Mouse (Mus musculus): Measurements from ENCODE around the gene Gm10142. TPM values are rescaled to one million over a fixed set of nuclear protein-coding genes. Genes with fewer than 3 reads are reported as not detected.
"Not testable (repeated sequence)": the region's sequence is repeated elsewhere in the genome, so short reads cannot be mapped to it uniquely, and the experiment has no call there.

Gene Gm10142
- total RNA-seq (2015) (not detected in 2 replicates), total RNA-seq (2017) (not detected in 2 replicates)

DNA sequence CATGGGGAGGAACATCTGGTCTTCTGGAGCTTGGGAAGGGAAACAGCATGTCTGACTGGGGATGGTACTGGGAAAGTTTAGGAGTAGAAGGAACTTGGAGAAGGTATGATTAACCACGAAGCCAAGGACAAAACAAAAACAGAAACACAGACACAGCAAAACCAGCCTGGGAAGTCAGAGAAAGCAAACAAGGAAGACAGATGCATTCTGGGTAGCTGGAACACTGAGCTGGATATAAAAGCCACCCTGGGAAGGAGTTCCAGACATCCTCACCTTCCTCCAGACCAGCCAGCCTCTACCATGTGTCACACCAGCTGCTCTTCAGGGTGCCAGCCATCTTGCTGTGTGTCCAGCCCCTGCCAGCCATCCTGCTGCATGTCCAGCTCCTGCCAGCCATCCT lies at the start of gene Gm10142:
TSS of gene Gm10142 (plus strand) at position 301 of the 400 bp plus-strand sequence.
- no peak for ATAC-seq (ENCODE audit: poor library complexity, severe bottlenecking)

DNA sequence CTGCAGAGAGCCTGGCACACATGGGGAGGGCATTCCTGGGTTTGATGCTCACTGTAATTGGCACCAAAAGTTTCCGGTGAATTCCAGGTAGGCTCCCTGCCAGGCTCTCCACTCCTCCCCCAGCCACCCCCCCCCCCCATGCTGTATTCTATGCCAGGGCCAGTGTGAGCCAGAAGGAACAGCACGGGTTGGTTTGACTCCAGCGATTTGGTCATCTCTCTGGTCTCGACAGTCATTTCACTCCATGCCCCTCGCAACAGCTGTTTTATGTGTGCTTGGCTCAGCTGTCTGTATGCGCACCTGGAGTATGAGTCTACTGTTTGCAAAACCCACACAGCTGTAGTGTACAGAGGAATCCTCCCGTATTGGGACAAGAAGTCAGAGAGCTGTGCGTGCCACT lies 49.3 kb upstream of the Gm10142 start:
- no peak for ATAC-seq (ENCODE audit: poor library complexity, severe bottlenecking)

DNA sequence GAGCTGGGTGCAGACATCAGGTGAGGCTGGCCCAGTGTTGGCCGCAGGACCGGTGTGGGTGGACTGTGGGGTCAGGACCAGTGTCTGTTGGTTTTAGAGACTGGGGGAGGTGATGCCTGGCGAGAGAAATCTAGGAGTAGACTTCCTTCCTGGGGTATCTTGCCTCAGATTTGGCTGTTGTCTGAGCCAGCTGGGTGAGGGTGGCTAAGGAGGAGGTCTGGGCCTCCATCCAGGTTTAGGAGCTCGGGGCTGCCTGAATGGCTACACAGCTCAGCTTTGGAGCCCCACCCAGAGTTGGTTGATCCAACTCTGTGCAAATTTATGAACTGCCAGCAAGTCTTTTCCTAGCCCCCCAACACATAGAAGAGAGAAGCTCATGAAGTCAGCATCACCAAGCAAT lies 48.2 kb upstream of the Gm10142 start:
- no peak for ATAC-seq (ENCODE audit: poor library complexity, severe bottlenecking)

DNA sequence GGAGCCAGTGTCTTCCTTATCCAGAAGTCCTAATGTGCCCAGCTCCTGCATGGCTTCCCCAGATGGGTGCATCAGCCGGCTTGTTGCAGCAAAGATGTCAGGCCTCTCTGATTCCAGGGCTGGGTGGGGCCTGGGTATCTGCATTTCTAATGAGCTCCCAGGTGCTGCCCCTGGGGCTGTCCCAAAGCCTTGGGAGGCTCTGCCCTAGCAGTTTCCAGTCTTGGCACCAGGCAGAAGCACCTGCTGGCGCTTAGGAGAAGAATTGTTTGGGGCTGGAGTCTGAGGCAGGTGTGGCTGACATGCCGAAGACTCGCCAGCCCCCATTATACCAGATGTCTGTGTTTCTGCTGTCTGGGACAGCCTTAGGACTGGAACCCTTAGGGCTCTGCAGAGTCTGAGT lies 44.9 kb upstream of the Gm10142 start:
- ATAC-seq (ENCODE audit: poor library complexity, severe bottlenecking), result no peak

DNA sequence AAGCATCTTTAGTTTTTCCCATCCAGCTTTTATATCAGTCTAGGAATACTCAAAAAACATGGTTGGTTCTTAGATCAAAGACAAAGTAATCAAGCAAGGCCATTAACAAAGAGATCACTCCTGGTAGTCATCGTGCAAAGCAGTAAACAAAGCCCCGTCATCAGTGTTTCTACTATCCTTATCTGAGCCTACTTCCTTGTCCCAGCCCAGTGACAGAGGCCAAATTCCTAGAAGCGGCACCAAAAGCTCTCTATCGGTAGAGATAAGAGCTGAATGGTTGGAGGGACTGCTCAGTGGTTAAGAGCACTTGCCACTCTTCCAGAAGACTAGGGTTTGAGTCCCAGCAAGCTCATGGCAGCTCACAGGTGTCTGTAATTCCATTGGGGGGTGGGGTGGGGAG lies 44.1 kb upstream of the Gm10142 start:
- no peak for ATAC-seq (ENCODE audit: poor library complexity, severe bottlenecking)

DNA sequence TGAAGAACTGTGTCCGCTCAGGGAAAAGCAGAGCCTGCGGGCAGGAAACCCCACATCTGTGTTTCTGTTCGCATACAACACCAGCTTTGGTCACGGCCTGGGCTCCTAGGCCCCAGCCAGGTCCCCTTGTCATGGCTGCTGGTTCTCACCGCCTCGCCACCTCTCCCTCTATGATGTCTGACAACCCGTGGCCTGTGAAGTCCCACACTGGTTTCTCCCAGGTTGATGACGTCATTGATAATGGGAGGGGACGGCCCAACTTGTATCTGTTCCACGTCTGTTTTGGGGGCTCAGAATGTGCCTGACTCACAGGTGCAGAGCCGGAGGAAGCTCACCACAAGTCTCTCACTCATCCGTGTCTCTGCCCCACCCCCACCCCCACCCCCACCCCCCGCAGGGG lies 41.8 kb upstream of the Gm10142 start:
- no peak for ATAC-seq (ENCODE audit: poor library complexity, severe bottlenecking)

DNA sequence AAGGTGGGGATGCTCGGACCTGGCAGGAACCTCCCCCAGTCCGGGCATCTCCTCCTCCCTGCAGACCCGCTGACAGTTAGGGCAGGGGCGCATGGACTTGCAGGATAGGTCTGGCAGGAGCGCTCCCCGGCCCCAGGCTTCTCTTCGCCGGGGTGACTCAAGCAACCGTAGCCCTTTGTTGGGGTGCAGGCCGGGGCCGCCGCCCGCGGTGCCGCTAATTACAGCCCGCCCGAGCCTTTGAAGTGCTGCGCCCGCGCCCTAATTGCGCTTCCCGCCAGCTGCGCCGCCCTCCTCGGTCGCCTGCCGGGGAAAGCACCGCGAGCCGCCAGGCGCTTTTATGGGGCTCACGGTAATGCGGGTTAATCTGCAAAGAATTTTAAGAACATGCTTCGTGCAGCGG lies 38.0 kb upstream of the Gm10142 start:
- ATAC-seq (ENCODE audit: poor library complexity, severe bottlenecking), result no peak

DNA sequence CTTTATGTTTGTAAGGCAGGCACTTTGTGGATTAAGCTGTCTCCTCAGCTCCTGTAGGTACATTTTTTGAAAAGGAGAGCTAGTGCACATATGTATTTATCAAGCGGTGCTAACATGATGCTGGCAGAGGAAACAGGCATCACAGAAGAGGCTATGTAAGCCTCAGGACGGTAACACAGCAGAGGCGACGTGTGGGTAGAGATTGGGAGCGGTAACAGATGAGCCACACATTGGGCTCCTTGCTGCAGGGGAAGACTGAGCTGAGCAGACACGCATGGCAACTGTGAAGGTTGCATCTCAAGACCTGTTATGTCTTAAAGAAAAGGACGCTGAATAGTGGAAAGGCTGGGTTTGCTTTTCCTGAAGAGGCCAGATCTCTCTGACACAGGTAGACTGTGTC lies 32.6 kb upstream of the Gm10142 start:
- no peak for ATAC-seq (ENCODE audit: poor library complexity, severe bottlenecking)

DNA sequence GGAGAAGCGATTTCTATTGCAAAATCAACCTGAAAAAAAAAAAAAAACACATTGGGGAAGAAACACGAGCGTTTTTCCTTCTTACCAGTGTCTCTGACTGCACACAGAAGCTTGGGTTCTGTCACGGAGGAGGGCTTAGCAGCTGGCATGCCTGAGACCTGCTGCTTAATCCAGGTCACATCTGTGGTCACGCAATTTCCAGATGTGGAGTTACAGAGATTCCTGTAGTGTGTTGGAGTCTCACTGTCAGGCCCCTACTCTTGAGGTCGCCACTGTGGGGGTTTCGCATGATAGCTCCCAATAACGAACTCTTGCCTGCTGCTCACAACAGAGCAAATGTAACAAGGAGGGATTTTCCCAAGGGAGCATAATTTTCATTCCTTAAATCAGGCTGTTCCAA lies 31.4 kb upstream of the Gm10142 start:
- no peak for ATAC-seq (ENCODE audit: poor library complexity, severe bottlenecking)

DNA sequence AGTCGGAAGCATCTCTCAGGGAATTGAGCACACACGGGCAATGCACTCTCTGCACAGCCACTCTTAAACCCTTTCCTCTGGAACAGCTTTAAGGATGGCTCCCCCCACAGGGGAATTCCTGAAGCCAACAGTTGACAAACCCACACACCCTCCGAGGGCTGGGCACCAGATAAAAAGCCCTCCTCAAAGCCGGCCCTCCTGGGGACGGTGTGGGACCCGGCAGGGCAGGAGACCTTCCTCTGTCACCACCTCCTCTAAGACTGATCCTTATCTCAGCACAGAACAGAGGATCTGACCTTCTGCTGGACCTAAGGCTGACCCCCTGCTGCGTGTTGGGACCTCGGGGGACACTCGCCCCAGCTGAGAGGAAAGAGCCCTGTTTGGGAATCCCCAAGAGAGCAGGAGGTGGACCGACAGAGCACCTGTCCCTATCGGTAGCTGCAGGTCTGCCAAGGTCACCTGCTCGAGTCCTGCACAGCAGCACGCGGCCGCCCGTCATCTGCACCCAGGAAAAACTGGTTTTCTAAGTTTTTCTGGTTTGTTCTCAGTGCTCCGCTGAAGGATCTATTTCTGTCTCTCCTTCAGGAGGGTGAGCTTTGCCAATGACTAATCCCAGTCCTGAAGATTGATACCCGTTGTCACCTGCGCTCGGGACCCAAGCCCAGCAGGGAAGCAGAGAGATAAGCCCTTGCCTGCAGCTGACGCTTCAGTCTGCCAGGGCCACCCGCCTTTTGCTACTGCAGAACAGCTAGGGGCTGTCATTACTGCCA lies 29.5 kb upstream of the Gm10142 start, which contains the start of gene Tspear:
TSS of gene Tspear (plus strand) at position 675 of the 770 bp plus-strand sequence.
- ATAC-seq (ENCODE audit: poor library complexity, severe bottlenecking), result no peak

DNA sequence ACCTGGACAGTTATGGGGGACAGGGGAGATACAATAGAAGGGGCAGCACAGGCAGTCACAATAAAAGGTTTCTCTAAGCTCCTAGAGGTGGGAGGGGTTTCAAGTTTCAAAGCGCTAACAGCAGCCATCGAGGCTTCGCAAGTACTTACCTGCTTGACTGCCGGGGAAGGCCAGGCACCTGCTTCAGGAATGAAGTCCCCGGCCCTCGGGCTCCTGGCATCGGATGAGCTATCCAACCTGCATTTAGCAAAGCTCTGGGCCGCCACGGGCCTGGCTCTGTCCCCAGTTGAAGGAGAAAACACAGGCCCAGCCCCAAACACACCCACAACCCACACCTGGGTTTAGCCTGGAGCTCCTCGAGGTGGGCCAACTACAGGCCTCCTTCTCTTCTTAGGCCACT lies 28.6 kb upstream of the Gm10142 start:
- ATAC-seq (ENCODE audit: poor library complexity, severe bottlenecking), result no peak

DNA sequence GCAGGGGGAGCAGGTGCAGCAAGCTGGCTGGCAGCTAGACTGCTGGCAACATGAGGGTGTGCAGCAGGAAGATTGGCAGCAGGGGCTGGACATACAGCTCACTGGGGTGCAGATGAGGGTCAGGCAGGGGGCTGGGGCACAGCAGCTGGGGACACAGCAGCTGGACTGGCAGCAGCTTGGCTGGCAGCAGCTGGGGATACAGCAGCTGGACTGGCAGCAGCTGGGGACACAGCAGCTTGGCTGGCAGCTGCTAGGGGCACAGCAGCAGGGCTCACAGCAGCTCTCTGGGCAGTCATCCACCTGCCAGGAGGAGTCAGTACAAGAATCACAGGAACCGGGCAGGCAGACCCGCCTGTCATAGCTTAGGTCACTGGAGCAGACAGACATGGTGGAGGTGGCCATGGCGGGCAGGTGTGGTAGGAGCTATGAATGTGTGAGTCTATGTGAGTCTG lies 25.2 kb upstream of the Gm10142 start, which contains the start of gene Gm19402:
TSS of gene Gm19402 (minus strand) at position 402 of the 452 bp plus-strand sequence.
- ATAC-seq (ENCODE audit: poor library complexity, severe bottlenecking), result not testable (repeated sequence)

DNA sequence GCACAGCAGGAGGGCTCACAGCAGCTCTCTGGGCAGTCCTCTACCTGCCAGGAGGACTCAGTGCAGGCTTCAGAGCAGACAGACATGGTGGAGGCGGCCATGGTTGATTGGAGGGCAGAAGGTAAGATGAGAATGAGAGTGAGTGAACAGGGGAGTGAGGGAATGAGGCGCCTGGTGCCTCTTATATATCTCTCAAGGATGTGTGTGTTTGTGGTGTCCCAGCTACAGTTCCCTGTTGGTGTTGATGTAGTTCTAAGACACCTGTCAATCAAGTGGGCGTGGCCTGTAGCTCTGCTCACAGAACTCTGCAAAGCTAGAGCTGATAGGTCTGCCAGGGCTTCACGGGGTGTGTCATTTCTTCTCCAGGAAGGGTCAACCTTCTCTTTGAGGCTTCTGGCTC lies 18.5 kb upstream of the Gm10142 start, which contains the start of gene Gm9508:
TSS of gene Gm9508 (minus strand) at position 101 of the 400 bp plus-strand sequence.
- ATAC-seq (ENCODE audit: poor library complexity, severe bottlenecking), result no peak

DNA sequence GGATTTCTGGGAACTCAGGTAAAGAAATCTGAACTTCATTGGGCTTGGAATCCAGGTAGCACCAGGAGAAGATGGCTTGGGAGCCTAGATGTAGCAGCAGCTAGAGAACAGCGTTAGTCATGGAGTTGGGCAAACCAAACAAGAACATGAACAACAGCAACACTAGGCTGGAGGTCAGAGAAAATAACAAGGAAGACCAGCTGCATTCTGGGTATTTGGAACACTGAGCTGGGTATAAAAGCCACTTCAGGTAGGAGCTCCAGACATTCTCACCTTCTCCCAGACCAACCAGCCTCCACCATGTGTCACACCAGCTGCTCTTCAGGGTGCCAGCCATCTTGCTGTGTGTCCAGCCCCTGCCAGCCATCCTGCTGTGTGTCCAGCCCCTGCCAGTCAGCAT lies 9.3 kb upstream of the Gm10142 start, which contains the start of gene Gm10272:
TSS of gene Gm10272 (plus strand) at position 301 of the 400 bp plus-strand sequence.
- no peak for ATAC-seq (ENCODE audit: poor library complexity, severe bottlenecking)

DNA sequence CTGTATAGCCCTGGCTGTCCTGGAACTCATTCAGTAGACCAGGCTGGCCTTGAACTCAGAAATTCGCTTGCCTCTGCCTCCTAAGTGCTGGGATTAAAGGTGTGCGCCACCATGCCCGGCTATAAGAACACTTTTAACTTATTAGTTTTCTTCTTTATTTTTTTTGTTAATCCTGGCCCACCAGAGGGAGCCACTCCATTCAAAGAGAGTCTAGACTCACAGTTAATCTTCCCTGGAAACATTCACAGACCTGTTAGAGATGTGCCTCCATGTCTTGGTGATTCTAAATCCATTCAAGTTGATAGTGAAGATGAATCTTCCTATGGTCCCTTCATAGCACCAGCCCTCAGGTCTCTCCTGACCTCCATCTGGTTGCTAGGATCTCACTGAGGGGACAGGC lies 5.8 kb upstream of the Gm10142 start:
- no peak for ATAC-seq (ENCODE audit: poor library complexity, severe bottlenecking)

DNA sequence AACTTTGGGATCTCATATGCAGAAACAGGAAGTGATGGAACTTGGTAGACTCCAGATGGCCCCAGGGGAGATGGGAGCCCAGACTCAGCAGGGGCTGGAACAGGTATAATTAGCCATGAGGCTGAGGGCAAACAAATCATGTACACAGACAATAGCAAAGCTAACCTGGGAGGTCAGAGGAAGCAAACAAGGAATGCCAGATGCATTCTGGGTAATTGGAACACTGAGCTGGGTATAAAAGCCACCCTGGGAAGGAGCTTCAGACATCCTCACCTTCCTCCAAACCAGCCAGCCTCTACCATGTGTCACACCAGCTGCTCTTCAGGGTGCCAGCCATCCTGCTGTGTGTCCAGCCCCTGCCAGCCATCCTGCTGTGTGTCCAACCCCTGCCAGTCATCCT lies 4.5 kb upstream of the Gm10142 start, which contains the start of gene Gm10024:
TSS of gene Gm10024 (plus strand) at position 301 of the 400 bp plus-strand sequence.
- ATAC-seq (ENCODE audit: poor library complexity, severe bottlenecking), result not testable (repeated sequence)

DNA sequence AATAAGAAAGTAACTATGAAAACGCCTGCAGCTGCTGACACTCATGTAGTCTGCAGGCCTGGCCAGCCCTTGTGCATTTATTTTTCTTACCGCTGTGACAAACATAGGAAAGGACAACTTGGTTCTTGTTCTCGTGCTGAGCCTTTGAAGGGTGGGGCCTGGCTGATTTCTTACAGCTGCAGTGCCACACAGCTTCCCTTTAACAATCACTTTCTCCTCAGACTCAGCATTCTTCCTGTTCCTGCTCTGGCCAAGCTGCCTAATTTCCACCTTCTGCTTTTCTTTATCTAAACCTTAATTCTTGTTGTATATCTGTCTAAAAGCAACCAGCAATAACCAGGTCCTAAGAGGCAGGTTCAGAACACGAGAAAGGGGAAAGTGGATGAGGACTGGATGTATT lies 1.9 kb upstream of the Gm10142 start:
- peak; percentile 47; the same call in 1 of the 2 replicates for ATAC-seq (ENCODE audit: poor library complexity, severe bottlenecking)

DNA sequence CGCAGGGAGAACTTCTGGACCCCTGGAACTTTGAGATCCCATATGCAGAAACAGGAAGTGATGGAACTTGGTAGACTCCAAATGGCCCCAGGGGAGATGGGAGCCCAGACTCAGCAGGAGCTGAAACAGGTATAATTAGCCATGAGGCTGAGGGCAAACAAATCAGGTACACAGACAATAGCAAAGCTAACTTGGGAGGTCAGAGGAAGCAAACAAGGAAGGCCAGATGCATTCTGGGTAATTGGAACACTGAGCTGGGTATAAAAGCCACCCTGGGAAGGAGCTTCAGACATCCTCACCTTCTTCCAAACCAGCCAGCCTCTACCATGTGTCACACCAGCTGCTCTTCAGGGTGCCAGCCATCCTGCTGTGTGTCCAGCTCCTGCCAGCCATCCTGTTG lies 4.7 kb downstream of the Gm10142 start, which contains the start of gene Krtap12-1:
TSS of gene Krtap12-1 (plus strand) at position 301 of the 400 bp plus-strand sequence.
- ATAC-seq (ENCODE audit: poor library complexity, severe bottlenecking), result not testable (repeated sequence)

DNA sequence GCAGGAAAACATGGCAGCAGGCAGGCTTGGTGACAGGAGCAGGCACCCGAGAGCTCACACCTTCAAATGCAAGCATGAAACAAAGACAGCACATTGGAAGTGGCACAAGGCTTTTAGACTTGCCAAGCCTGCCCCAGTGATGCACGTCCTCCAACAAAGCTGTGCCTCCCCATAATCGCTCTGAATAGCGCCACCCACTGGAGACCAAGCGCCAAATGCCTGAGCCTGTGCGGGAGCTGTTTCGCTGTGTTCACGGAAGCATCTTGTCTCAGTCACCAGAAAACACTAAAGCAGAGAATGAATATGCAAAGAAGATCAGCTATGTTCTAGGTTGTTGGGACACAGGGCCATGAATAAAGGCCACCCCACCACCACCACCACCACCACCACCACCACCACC lies 9.2 kb downstream of the Gm10142 start:
- no peak for ATAC-seq (ENCODE audit: poor library complexity, severe bottlenecking)

DNA sequence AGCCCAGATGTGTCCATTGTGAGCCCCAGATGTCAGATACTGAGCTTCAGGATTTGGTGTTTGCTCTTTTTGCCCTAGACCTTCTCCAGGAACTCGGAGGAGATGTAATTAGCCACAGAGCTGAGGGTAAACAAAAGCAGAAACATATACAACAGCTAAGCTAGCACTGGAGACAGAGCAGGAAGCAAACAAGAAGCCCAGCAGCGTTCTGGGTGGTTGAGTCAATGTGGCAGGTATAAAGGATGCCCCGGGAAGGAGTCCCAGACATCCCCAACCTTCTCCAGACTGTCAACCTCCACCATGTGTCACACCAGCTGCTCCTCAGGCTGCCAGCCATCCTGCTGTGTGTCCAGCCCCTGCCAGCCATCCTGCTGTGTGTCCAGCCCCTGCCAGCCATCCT lies 10.6 kb downstream of the Gm10142 start, which contains the start of gene Gm10100:
TSS of gene Gm10100 (plus strand) at position 301 of the 400 bp plus-strand sequence.
- no peak for ATAC-seq (ENCODE audit: poor library complexity, severe bottlenecking)

DNA sequence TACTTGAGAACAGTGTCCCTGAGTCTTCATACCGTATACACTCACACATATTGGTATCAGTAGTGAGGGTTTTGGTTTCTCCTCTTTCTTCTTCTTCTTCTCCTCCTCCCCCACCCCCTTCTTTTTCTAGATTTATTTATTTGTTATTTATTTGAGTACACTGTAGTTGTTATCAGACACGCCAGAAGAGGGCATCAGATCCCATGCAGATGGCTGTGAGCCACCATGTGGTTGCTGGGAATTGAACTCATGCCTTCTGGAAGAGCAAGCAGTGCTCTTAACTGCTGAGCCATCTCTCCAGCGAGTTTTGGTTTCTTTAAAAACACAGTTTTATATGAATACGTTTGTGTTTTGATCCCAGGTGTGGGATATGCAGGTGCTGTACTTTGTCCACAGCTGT lies 12.7 kb downstream of the Gm10142 start:
- ATAC-seq (ENCODE audit: poor library complexity, severe bottlenecking), result no peak

DNA sequence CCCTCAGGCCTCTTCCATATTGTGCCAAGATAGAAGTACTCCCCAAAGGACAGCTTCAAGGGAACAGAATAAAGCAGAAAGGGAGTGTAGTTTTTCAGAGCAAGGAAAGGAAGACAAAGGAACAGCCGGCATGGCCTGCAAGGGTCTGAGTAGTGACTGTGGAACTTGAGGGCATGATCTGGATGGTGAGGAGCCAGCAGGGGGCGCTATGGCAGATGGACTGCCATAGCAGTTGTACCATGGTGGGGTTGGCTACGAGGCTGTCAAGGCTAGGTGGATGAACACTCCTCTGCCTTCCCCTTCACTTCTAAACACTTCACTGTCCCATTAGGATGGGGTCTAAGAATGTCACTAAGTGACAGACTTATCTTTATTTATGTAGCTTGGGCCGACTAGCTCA lies 13.6 kb downstream of the Gm10142 start:
- no peak for ATAC-seq (ENCODE audit: poor library complexity, severe bottlenecking)

Data from megakaryocyte, adult 5-6 weeks (primary cell).